Mouse (Mus musculus): ENCODE measurements around the gene Hyou1.
"Not testable (repeated sequence)": the region's sequence is repeated elsewhere in the genome, so short reads cannot be mapped to it uniquely, and the experiment has no call there.

Gene Hyou1

DNA sequence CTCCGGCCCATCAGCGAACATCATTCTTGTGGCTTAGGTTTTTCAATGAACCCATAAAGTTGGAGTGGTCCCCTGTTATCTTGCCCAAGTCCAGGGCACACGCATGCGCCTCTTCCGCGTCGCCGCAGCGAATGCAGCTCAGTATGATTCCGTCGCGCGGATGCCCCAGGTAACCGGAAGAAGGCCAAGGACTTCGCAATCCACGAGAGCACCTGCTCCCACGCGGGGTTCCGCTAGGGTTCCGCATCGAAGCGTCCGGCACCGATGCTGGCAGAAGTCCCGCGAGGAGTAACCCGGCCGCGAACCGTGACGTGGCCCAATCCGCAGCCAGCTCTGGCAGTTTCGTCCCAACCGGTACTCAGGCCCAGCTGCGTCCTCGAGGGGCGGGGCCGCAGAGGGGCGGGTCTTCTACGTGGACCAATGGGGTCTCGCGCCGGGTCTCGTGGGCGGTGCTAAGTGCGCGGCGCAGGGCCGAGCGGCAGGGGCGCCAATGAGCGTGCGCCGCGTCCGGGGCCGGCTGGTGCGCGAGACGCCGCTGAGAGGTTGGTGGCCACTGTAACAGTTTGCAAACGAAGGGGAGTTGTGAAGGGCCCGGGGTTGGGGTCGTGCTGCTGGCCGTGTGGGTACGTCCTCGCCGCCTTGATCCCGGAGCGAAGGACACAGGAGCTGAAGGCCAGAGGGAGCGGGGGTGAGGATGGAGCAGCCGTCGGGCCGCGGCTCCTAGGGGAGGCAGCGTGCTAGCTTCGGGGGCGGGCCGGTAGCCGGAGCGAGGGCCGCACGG is at the start of gene Hyou1:
Gene Hyou1 (plus strand): TSS at position 437 of the 781 bp plus-strand sequence.
- peak; percentile 99 for DNase-seq (ENCODE audit: low spot score)

DNA sequence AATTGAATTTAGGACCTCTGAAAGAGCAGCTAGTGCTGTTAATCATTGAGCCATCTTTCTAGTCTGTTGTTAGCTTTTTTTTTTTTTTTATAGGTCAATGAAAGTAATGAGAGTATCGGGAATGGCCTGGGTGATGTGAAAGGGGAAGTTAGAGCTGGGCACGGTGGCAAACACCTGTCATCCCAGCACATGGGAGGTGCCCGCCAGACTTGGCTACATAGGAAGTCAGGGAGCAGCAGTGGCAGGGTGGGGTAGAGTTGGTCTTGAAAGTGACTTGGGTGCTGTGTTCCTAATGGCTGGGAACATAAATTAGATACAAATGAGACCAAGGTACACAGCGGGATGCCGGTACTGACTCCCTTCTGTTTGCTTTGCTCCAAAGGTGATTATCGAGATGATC is 48.6 kb upstream of the Hyou1 start:
- no peak for DNase-seq (ENCODE audit: low spot score)

DNA sequence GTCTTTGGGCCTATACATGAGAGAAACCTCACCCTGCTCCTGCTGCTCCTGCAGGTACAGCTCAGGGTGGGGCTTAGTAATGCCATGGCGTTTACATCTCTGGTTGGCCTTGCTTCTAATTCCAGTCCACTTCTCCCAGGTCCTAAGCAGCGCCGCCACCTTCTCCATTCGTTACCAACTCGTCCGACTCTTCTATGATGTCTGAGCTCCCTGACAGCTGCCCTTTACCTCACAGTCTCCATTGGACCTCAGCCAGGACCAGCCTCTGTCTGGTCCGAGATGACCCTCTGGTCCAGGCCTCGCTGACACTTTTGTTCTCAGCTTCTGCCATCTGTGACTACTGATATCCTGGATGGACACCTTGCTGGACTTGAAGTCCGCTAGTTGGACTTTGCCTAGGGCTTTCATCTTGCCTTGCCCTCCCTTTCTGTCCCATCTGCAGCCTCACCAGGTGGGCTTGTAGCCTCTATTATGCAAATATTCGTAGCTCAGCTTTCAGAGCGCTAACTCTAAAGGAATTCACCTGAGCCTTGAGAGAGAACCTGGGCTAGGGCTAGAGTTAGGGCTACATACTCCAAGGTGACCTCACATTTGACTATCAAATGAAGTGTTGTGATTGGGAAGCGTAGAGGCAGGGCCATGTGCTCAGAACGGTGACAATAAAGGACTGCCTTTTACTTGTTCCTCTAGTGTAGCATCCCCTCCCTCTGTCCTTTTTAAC is 46.2 kb upstream of the Hyou1 start:
- DNase-seq (ENCODE audit: low spot score), result no peak

- peak; percentile 97 for DNase-seq (ENCODE audit: low spot score)
These were observed 44.6 kb upstream of the Hyou1 start, which contains the start of gene H2afx for GRCm38 (mm10) chr9:44334396-44335330. TSS of gene H2afx (plus strand) at chr9:44334694.

DNA sequence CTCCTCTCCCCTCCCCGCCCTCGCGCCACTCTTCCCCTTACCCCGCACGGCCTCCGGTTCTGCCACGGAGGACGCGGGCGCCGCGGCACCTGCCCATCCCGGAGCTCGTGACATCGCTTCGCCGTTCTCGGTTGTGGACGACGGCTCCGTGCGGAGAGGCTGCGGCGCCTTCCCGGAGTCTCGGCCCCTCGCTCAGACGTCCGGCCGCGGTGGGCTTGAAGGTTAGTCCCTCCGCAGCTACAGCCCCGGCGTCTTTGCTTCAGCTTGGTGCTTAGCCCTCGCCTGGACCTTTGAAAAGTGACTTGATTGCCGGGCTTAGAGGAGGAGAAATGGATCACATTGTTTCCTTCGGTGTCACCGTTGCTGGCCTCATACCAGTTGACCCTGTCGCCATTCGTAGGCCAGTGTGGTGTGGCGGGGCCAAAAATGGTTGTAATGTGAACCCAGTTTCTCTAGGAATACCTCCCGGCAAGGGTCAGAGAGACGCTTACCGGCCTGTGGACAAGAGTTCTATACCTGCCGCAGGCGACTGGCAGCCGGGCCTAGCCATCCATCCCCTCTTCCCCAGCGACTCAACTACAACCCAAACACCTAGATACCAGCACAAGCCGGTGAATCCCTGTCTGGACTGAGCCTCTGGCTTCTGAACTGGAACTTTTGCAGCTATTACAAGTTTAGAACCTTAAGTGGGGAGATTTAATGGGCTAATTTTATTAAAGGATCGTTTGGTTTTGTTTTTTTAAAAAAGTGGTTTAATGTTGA is 43.8 kb upstream of the Hyou1 start:
- DNase-seq (ENCODE audit: low spot score), result no peak

- no peak for DNase-seq (ENCODE audit: low spot score)
These were observed 43.2 kb upstream of the Hyou1 start for GRCm38 (mm10) chr9:44336093-44336406.

DNA sequence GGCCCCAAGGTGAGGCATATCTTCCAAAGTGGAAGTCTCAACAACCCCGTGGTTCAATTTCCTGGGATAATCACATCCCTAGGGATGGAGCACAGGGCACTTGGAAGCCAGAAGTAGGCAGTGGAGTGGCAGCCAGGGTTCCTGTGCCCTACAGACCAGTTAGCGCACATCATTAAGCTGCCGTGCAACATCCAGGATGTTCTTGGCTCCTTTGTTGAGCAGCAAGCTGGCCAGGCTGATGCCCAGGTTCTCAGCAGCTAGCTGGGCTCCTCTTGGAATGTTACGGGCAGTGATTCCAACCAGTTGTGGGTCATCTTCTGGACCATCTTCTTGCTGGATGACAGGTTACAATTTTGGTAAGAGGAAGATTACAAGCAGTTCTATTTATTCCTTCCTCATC is 42.8 kb upstream of the Hyou1 start:
- not testable (repeated sequence) for DNase-seq (ENCODE audit: low spot score)

DNA sequence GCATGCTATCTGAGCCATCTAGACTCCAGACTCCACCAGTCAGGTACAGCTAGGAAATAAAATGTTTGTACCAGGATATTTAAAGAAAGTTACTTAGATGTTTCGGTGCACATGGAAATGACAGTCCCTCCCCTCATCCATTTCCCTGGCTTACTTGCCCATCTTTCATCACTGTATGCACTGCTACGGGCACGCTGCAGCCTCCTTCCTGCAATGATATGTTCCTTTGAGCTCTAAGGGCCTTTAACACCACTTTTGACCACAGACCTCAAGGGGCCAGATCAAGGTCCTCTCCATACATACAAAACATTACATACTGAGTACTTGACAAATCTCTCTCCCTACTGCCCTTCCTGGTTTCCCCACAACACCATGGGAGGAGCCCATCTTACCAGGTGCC is 42.3 kb upstream of the Hyou1 start:
- no peak for DNase-seq (ENCODE audit: low spot score)

- DNase-seq (ENCODE audit: low spot score), result no peak
These were observed 41.7 kb upstream of the Hyou1 start for GRCm38 (mm10) chr9:44337436-44338169.

- DNase-seq (ENCODE audit: low spot score), result no peak
These were observed 40.7 kb upstream of the Hyou1 start for GRCm38 (mm10) chr9:44338574-44338973.

DNA sequence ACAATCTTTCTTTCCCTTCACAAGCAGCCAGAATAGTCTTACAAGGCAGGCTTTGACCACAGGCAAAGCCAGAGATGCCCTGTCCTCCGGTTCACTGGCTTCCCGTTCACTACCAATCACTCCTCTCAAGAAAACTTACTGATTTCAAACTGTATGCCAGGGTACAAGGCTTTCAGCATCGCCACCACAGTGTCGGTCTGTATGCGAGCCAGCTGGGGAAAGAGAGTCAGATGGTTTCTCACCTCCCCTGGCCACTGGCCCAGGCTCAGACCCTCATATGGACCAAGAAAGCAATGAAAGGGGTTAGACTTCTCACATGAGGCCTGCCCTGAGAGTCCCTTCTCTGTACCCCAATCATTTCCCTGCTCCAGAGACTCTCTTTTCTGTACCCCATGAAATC is 37.8 kb upstream of the Hyou1 start:
- no peak for DNase-seq (ENCODE audit: low spot score)

GRCm38 (mm10) chr9:44342173-44342572 is 37.1 kb upstream of the Hyou1 start:
- DNase-seq (ENCODE audit: low spot score), result no peak

DNA sequence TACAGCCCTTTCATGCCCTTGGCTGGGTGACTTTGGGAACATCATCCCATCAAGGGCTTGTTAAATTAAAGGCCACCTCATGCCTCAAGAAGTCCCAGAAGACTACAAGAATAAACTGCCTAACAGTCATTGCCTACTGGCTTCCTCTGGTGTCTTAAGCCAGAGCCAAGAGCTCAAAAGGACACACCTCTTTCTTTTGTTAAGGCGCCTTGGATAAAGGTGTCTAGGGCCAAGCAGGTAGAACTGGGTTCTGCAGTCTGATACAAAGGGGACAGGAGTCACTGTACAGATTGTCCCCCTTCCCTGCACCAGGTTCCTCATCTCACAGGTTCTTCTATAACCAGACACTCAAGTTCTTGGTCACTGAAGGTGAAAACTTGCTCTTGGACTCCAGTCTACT is 36.7 kb upstream of the Hyou1 start:
- no peak for DNase-seq (ENCODE audit: low spot score)

DNA sequence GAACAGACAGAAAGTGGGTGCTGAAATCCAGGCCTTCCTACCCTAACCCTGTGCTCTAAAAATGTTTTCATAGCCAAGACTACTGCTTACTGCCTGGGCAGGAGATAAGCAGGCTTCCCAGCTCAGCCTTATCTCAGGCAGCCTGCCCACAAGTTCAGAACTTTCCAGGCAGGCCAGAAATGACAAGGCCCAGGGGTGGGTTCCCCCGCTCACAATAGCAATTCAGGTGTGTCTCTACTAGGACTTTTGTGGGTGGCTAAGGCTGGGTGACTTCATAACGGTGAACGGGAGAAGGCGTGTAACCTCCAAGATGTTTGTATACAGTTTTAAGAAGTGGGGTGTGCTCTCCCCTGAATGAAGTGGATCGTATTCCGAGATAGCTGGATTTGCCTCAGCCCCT is 36.0 kb upstream of the Hyou1 start:
- peak; percentile 53 for DNase-seq (ENCODE audit: low spot score)

DNA sequence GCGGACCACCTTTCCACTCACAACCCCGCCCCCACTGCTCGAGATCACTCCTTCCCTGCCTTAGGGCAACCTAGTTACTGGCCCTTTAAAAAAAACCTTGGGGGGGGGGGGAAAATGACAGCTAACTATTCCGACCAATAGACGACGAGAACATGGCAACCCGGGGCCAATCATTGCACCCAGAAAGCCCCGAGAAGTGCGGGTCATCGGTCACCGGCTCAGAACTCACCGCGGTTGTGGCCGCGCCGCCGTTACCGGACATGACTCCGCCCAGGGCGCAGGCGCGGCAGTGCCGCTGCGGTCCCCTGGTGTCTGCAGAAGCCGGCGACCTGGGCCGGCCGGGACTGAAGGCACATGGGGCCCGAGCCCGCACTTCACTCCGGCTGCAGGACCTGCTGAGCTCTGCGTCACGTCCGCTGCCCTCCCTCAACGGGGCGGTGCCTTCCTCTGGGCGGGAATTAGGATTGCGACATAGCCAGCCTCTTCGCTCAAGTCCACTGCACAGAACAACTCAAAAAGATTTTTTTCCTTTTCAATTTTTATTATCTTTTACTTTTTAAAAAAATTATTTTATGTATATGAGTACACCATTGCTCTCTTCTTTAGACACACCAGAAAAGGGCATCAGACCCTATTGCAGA is 35.4 kb upstream of the Hyou1 start, which contains the start of gene Hmbs:
Gene Hmbs (minus strand): TSS at position 448 of the 641 bp plus-strand sequence.
- peak; percentile 91 for DNase-seq (ENCODE audit: low spot score)

GRCm38 (mm10) chr9:44345570-44346433 is 33.5 kb upstream of the Hyou1 start:
- DNase-seq (ENCODE audit: low spot score), result no peak

- no peak for DNase-seq (ENCODE audit: low spot score)
These were observed 32.1 kb upstream of the Hyou1 start for GRCm38 (mm10) chr9:44347166-44347565.

DNA sequence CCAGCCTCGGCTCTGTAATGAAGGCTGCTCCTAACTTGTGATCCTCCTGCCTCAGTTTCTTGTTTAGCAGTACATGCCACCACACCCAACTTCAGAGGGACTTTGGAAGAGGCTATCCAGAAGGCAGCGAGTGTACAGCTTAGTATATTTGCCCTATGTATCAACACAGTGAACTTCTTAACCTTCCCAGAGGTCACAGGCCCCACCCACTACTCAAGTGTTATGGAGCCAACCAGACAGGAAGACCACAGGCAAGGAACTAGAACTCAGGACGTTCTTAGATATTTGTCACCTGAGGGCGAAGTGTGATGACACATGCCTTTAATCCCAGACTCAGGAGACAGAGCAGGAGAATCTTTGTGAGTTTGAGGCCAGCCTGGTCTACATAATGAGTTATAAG is 31.7 kb upstream of the Hyou1 start:
- no peak for DNase-seq (ENCODE audit: low spot score)

DNA sequence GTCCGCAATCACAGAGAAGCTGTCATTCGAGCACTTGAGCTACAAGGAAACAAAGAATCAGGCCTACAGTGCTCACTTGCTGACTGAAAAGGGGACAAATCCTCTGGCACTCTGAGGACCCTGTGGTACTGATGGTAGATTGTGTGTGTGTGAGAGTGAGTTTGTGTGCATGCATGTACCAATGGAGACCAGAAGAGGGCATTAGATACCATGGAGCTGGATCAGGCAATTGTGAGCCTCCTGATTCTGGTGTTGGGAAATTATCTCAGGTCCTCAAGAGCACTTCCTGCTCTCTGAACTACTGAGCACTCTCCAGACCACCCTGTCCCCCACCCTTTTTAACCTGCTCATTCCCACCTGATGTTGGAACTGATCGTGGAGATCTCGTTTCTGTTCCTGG is 30.7 kb upstream of the Hyou1 start:
- no peak for DNase-seq (ENCODE audit: low spot score)
